Mouse (Mus musculus): ENCODE data around the gene Gal3st3. TPM values are rescaled to one million over a fixed set of nuclear protein-coding genes. Genes with fewer than 3 reads are reported as not detected.
A peak's percentile ranks its signal among the peaks of the same experiment; 100 is the strongest.

Gene Gal3st3
- polyA plus RNA-seq, 1 experiment from 2014 or later: 1.6 TPM

GRCm38 (mm10) chr19:5327970-5328369 lies 29.8 kb downstream of the Gal3st3 start:
- DNase-seq (ENCODE audit: low spot score): no peak
- no peak for ATAC-seq (replicated peaks; ENCODE audit: low FRiP score)
- H3K9ac ChIP-seq (ENCODE audit: low read depth, low read length): no peak overlapping the region
- no peaks in the 10 kb centered on the region for H3K9me3 ChIP-seq (ENCODE audit: control insufficient read depth, low read length)
- H3K4me2 ChIP-seq: no peak overlapping the region
- 74% methylated on average over 19 of the region's 19 CpGs for WGBS
- no peak overlapping the region for H3K4me3 ChIP-seq (ENCODE audit: low read depth, low read length)
- H3K27me3 ChIP-seq (replicated peaks; ENCODE audit: control insufficient read depth, insufficient read depth, low read length): no peaks in the 10 kb centered on the region
- no peaks in the 10 kb centered on the region for H3K4me1 ChIP-seq (replicated peaks; ENCODE audit: control insufficient read depth, insufficient read depth, low read length)
- H3K36me3 ChIP-seq (ENCODE audit: control insufficient read depth, insufficient read depth, low read length): no peaks in the 10 kb centered on the region
- no peak overlapping the region for H3K27ac ChIP-seq (ENCODE audit: low read depth, low read length)

DNA sequence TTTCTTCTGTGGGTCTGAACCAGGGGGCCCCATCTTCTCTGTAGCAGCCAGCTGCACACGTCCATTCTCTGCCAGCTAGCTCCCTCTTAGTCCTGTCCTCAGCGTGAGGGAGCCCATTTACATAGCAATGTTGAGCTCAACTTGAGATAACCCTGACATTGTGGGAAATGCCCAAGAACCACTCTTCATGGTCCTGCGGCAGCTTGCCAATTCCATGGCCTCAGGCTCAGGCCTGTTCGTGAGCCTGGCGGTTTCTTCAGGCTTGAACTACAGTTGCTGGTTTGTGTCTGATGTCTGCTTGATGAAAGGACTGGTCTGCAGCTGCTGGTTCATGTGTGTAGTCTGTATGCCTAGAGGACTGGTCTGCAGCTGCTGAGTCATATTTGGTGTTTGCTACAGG lies 36.6 kb downstream of the Gal3st3 start:
- Histone ChIP-seq H3K9ac (ENCODE audit: low read depth, low read length) (no peak overlapping the region), H3K27me3 (replicated peaks; ENCODE audit: control insufficient read depth, insufficient read depth, low read length) (no peaks in the 10 kb centered on the region), H3K27ac (ENCODE audit: low read depth, low read length) (no peak overlapping the region), H3K9me3 (ENCODE audit: control insufficient read depth, low read length) (no peaks in the 10 kb centered on the region), H3K4me3 (ENCODE audit: low read depth, low read length) (no peak overlapping the region), H3K4me2 (no peak overlapping the region), H3K4me1 (replicated peaks; ENCODE audit: control insufficient read depth, insufficient read depth, low read length) (no peaks in the 10 kb centered on the region), H3K36me3 (ENCODE audit: control insufficient read depth, insufficient read depth, low read length) (no peaks in the 10 kb centered on the region)
- DNase-seq (ENCODE audit: low spot score) (no peak), ATAC-seq (replicated peaks; ENCODE audit: low FRiP score) (no peak)
- 70% methylated on average over 5 of the region's 5 CpGs for WGBS

GRCm38 (mm10) chr19:5335441-5335840 lies 37.3 kb downstream of the Gal3st3 start, which contains the start of gene Catsper1:
Gene Catsper1, plus strand, starts transcription at chr19:5335741.
- H3K4me2 ChIP-seq: no peak within 1 kb of the TSS
- no peak within 1 kb of the TSS for H3K27ac ChIP-seq (ENCODE audit: low read depth, low read length)
- H3K36me3 ChIP-seq (ENCODE audit: control insufficient read depth, insufficient read depth, low read length): no peaks in the 10 kb centered on the region
- DNase-seq (ENCODE audit: low spot score): no peak
- WGBS: 80% methylated on average over 6 of the region's 6 CpGs
- no peak within 1 kb of the TSS for H3K4me3 ChIP-seq (ENCODE audit: low read depth, low read length)
- no peaks in the 10 kb centered on the region for H3K27me3 ChIP-seq (replicated peaks; ENCODE audit: control insufficient read depth, insufficient read depth, low read length)
- H3K4me1 ChIP-seq (replicated peaks; ENCODE audit: control insufficient read depth, insufficient read depth, low read length): no peaks in the 10 kb centered on the region
- no peaks in the 10 kb centered on the region for H3K9me3 ChIP-seq (ENCODE audit: control insufficient read depth, low read length)
- no peak for ATAC-seq (replicated peaks; ENCODE audit: low FRiP score)
- H3K9ac ChIP-seq (ENCODE audit: low read depth, low read length): no peak within 1 kb of the TSS

DNA sequence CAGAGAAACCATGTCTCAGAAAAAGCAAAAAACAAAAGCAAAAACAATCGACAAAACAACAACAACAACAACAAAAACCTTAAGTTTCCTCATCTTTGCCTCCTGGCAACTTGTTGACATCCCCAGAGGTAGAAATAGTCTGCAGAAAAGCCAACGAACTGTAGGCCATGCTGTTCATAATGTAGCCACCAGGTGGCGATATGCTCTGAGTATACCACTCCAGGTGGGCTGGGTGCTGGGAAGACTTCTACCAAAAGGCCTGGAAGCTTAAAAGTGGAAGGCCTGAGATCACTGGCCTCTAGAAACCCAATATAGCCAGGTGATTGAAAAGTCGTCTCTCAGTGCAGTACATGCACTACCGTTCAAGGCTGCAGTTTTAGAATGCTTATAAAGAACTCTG lies 39.8 kb downstream of the Gal3st3 start:
- no peaks in the 10 kb centered on the region for H3K36me3 ChIP-seq (ENCODE audit: control insufficient read depth, insufficient read depth, low read length)
- no peak overlapping the region for H3K9ac ChIP-seq (ENCODE audit: low read depth, low read length)
- DNase-seq (ENCODE audit: low spot score) (peak; percentile 53), ATAC-seq (replicated peaks; ENCODE audit: low FRiP score) (no peak)
- H3K27me3 ChIP-seq (replicated peaks; ENCODE audit: control insufficient read depth, insufficient read depth, low read length): no peaks in the 10 kb centered on the region
- H3K4me3 ChIP-seq (ENCODE audit: low read depth, low read length): no peak overlapping the region
- no peaks in the 10 kb centered on the region for H3K9me3 ChIP-seq (ENCODE audit: control insufficient read depth, low read length)
- 17% methylated on average over 5 of the region's 5 CpGs for WGBS
- no peak overlapping the region for H3K27ac ChIP-seq (ENCODE audit: low read depth, low read length)
- H3K4me2 ChIP-seq: no peak overlapping the region
- no peaks in the 10 kb centered on the region for H3K4me1 ChIP-seq (replicated peaks; ENCODE audit: control insufficient read depth, insufficient read depth, low read length)

DNA sequence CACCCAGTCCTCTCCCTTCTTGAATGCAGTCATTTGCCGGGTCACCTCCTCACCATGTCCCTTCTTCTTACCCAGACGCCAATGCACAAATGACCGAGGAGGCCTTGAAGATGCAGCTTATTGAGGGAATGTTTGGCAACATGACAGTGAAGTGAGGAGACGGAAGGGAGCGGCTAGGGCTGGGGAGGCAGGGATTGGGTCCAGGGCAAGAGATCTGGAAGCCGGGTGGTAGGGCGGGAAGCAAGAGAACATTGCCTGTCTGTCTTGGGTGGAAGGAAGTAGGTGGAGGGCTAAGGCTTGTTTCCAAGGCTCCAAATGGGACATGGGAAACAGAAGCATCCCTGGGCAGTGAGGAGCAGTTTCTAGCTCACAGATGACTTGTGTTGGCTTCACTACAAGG lies 43.2 kb downstream of the Gal3st3 start:
- H3K9me3 ChIP-seq (ENCODE audit: control insufficient read depth, low read length): no peaks in the 10 kb centered on the region
- no peak for ATAC-seq (replicated peaks; ENCODE audit: low FRiP score)
- WGBS: 86% methylated on average over 7 of the region's 7 CpGs

GRCm38 (mm10) chr19:5345297-5346131 lies 47.4 kb downstream of the Gal3st3 start:
- DNase-seq (ENCODE audit: low spot score) (no peak), ATAC-seq (replicated peaks; ENCODE audit: low FRiP score) (no peak)
- Histone ChIP-seq H3K4me3 (ENCODE audit: low read depth, low read length) (no peak overlapping the region), H3K36me3 (ENCODE audit: control insufficient read depth, insufficient read depth, low read length) (no peaks in the 10 kb centered on the region), H3K9ac (ENCODE audit: low read depth, low read length) (no peak overlapping the region), H3K4me1 (replicated peaks; ENCODE audit: control insufficient read depth, insufficient read depth, low read length) (peaks cover 4% of the 10 kb centered on the region), H3K27ac (ENCODE audit: low read depth, low read length) (no peak overlapping the region), H3K27me3 (replicated peaks; ENCODE audit: control insufficient read depth, insufficient read depth, low read length) (no peaks in the 10 kb centered on the region; the same call in 1 of the 2 replicates), H3K4me2 (no peak overlapping the region), H3K9me3 (ENCODE audit: control insufficient read depth, low read length) (no peaks in the 10 kb centered on the region)
- WGBS: 77% methylated on average over 6 of the region's 6 CpGs

More for the DNA sequence above, 43.2 kb downstream of the Gal3st3 start:
- H3K9ac ChIP-seq (ENCODE audit: low read depth, low read length): no peak overlapping the region
- H3K4me2 ChIP-seq: no peak overlapping the region
- no peaks in the 10 kb centered on the region for H3K4me1 ChIP-seq (replicated peaks; ENCODE audit: control insufficient read depth, insufficient read depth, low read length)
- H3K27ac ChIP-seq (ENCODE audit: low read depth, low read length): no peak overlapping the region
- no peaks in the 10 kb centered on the region for H3K36me3 ChIP-seq (ENCODE audit: control insufficient read depth, insufficient read depth, low read length)
- no peaks in the 10 kb centered on the region for H3K27me3 ChIP-seq (replicated peaks; ENCODE audit: control insufficient read depth, insufficient read depth, low read length)
- DNase-seq (ENCODE audit: low spot score): no peak
- H3K4me3 ChIP-seq (ENCODE audit: low read depth, low read length): no peak overlapping the region

DNA sequence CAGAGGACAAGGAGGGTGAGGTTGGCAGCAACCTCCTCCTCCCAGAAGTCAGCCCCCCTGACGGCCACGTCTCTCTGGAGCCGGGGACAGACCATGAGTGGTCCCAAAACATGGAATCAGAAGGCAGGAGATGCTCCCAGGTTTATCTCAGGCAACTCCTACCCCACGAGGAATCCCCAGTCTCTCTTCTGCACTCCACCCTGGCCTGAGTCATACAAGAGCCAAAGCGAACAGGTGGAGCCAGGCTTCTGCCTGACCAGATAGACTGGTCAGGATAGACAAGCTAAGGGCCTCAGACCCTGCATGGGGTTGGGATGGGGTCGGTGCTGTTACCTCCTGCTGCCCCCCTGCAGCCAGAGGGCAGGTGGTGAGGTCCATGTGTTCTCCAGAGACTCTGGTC lies 49.9 kb downstream of the Gal3st3 start:
- WGBS: 76% methylated on average over 6 of the region's 6 CpGs
- H3K36me3 ChIP-seq (ENCODE audit: control insufficient read depth, insufficient read depth, low read length): no peaks in the 10 kb centered on the region
- no peak overlapping the region for H3K4me2 ChIP-seq
- DNase-seq (ENCODE audit: low spot score): no peak
- no peak overlapping the region for H3K9ac ChIP-seq (ENCODE audit: low read depth, low read length)
- no peak overlapping the region for H3K4me3 ChIP-seq (ENCODE audit: low read depth, low read length)
- H3K4me1 ChIP-seq (replicated peaks; ENCODE audit: control insufficient read depth, insufficient read depth, low read length): peaks cover 4% of the 10 kb centered on the region
- no peaks in the 10 kb centered on the region for H3K9me3 ChIP-seq (ENCODE audit: control insufficient read depth, low read length)
- no peak; the same call in 1 of the 2 replicates for ATAC-seq (replicated peaks; ENCODE audit: low FRiP score)
- no peaks in the 10 kb centered on the region; the same call in 1 of the 2 replicates for H3K27me3 ChIP-seq (replicated peaks; ENCODE audit: control insufficient read depth, insufficient read depth, low read length)
- no peak overlapping the region for H3K27ac ChIP-seq (ENCODE audit: low read depth, low read length)

GRCm38 (mm10) chr19:5348526-5349501 lies 50.7 kb downstream of the Gal3st3 start:
- peak; percentile 64 for ATAC-seq (replicated peaks; ENCODE audit: low FRiP score)
- no peaks in the 10 kb centered on the region for H3K36me3 ChIP-seq (ENCODE audit: control insufficient read depth, insufficient read depth, low read length)
- H3K4me2 ChIP-seq: peak overlapping the region; percentile 94
- H3K27me3 ChIP-seq (replicated peaks; ENCODE audit: control insufficient read depth, insufficient read depth, low read length): no peaks in the 10 kb centered on the region; the same call in 1 of the 2 replicates
- H3K27ac ChIP-seq (ENCODE audit: low read depth, low read length): no peak overlapping the region
- WGBS: 6% methylated on average over 34 of the region's 34 CpGs
- no peaks in the 10 kb centered on the region for H3K9me3 ChIP-seq (ENCODE audit: control insufficient read depth, low read length)
- H3K4me3 ChIP-seq (ENCODE audit: low read depth, low read length): peak overlapping the region; percentile 49
- peaks cover 4% of the 10 kb centered on the region for H3K4me1 ChIP-seq (replicated peaks; ENCODE audit: control insufficient read depth, insufficient read depth, low read length)
- peak; percentile 51 for DNase-seq (ENCODE audit: low spot score)
- H3K9ac ChIP-seq (ENCODE audit: low read depth, low read length): peak overlapping the region; percentile 49

Measured in liver, embryonic 11.5 days (tissue).